Mouse (Mus musculus) spleen, embryonic (tissue): ENCODE results near the gene Mcm7.
"Not testable (repeated sequence)": the region's sequence is repeated elsewhere in the genome, so short reads cannot be mapped to it uniquely, and the experiment has no call there.

Source experiments
- CTCF ChIA-PET: fragments of 350-600 bp; sonication (Branson Sonifier 250); formaldehyde crosslinking; loops from one replicate; lab custom pipeline; 2022; lab: Charles Lee

The Mcm7 gene

DNA sequence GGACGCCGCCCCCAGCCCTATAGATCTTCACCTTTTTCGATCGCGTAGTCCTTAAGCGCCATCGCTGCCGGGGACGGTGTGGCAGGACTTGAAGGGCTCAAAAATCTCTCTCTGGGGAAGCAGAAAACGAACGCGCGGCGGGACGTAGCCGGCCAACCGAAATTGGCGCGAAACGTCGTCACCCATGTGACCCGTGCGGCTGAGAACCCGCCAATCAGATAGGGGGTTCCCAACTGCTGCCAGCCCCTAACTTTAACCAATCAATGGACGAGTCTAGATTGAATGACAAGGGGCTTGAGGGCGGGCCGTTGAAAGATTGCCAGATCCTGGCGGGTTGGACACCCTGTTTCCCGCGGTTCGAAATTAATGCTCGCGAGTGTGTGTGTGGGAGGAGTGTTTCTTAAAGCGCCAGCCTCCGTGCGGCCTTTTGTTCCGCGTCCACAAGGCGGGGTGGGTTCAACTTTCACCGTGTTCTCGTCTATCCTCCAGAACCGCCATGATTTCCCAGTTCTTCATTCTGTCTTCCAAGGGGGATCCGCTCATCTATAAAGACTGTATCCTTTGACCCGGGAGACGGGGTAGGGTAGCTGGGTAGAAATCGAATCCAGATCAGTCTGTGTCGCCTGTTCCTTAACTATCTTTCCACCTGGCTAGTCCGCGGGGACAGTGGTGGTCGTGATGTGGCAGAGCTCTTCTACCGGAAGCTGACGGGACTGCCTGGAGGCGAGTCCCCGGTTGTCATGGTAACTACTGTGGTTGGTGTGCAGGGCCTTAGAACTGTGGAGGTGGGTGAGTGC lies at the start of gene Mcm7, which contains the start of gene Ap4m1:
Gene Mcm7 (minus strand): TSS at position 728 of the 797 bp plus-strand sequence.
Gene Ap4m1 (plus strand): TSS at position 308 of the 797 bp plus-strand sequence.
- CTCF ChIA-PET, result no interaction called here

- CTCF ChIA-PET, result interaction anchor here (0.7 kb wide), 1 partner anchor 49 kb away, joined by 3 read pairs; no protein-coding TSS in a partner anchor
Observed at GRCm38 (mm10) chr5:138219864-138220263, 47.6 kb upstream of the Mcm7 start.

DNA sequence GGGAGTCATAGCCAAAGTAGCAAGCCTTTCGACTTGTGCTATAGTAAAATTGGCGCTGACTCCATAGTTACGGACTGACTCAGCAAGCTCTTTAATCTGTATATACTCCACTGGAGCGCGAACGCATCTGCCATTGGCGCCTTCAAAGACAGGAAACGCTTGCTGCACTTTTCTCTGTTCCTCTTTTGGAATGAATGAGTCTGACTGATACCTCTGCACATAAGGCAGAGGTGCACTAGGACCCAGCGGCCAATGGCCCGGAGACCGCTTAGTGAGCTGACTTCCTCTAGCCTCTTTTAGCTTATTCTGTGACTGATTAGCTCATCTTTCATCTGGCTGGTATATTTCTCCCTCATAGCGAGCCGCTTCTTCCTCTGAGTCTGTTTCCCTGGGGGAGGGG lies 44.4 kb upstream of the Mcm7 start:
- CTCF ChIA-PET, result not testable (repeated sequence)

DNA sequence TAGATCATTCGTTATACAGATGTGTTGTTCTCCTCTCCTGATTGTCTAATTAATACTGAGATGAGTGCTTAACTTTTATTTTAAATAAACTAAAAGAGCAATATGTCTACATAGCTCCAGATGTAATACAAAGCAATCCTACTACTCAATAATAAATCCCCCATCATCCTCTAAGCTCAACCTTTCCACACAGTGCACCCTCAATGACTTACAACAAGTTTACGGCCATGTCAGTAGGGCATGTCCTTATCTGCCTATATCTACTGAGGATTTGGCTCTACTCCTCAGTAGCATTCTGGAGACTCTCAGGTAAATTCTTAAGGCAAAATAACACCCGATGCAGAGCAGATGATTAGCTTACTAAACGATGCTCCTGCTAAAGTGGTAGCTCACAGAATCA lies 35.7 kb upstream of the Mcm7 start:
- CTCF ChIA-PET, result interaction anchor here (0.7 kb wide), 1 partner anchor 911 kb away, joined by 3 read pairs; no protein-coding TSS in a partner anchor

GRCm38 (mm10) chr5:138207253-138207652 lies 35.0 kb upstream of the Mcm7 start:
- CTCF ChIA-PET, result no interaction called here

GRCm38 (mm10) chr5:138202086-138202485 lies 29.9 kb upstream of the Mcm7 start:
- CTCF ChIA-PET, result no interaction called here

DNA sequence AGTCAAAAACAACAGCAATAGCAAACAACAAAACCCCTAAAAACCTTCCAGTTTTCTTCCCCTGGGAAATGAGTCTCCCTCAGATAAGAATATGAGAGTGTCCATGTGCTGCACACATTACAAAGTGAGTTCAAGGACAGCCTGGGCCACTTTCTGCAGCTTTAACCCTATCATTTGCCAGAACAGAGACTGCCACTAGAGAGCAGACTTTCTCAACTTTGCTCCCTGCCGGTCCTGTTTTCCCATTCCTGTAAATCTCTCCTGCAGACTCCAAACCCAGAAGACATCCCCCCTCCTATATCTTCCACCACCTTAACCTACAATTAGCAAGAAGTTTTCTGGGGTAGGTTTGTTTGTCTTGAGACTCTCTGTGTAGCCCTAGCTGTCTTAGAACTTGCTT lies 27.4 kb upstream of the Mcm7 start:
- CTCF ChIA-PET, result no interaction called here

DNA sequence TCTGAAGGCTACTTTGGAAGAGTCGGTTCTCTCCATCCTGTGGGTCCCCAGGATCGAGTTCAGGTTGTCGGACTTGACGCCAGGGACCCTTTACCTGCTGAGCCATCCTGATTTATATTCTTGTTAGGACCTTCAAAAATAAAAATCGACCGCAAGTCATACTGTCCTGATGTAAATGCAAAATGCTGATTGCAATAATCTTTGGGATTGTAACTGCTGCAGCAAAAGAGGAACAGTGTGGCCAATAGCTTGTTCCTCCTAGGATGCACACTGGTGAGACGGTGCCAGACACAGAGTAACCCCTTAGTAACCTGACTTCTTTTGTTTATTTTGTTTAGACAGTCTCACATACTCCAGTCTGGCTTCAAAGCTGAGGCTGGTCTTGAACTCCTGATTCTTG lies 23.2 kb upstream of the Mcm7 start:
- CTCF ChIA-PET, result no interaction called here

DNA sequence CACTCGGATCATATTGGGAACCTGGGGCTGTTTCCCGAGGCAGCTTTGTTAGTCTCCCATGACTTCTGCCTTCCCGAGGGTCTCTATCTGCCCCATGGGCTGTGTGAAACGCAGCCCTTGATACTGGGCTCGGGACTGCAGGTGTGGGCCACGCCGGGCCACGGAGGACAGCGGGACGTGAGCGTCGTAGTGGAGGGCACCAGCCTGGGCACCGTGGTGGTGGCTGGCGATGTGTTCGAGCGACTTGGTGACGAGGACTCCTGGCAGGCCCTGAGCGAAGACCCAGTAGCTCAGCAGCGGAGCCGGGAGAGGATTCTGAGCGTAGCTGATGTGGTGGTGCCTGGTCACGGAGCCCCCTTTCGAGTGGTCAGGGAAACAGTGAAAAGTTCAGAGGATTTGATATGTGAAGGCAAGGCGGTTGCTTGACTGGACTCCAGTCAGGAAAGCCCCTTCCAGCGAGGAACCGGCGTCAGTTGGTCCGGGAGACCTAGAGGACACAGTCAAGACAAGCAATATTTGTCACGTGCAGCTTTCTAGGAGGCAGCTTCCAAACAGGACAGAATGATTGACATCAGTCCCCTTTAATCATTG lies 22.6 kb upstream of the Mcm7 start:
- CTCF ChIA-PET, result no interaction called here

DNA sequence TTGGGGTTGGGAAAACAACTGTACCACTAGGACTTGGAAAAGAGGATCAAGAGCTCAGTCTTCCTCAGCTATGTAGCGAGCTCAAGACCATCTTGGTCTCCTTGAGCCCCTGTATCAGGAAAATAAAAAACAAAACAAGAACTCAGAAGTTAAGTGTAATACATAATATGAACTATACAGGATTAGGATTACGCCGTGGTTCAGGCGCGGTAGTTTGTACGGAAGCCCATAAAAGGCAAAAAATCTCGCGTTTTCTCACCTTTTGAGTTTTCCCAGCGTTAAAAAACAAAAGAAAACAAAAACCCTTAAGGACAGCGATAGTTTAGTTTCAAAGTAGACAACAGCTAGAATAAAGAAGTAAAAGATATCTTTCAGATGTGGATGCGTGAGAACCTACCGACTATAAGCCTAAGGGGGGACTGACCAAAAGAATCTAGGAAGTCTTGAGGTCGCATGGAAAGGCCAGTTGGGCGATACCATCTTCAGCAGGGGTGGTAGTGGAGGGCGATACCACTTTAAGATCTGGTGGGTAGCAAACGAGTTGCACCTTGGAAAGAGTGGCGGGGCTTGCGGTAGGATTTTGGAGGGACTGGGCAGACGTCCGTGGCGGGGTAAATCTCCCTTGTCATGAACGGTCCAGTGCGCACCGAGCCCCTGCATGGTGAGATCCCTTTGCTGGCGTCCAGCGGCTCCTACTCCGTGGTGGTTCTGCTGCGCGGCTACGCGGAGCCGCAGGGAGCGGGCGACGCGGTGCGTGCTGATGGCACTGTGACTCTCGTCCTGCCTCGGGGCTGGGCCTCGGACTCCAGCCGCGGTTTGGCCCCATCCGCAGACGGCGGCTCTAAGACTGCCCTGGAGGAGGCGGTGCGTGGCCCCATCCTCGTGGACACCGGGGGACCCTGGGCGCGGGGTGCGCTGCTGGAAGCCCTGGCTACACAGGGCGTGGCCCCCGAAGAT lies 21.8 kb upstream of the Mcm7 start, which contains the start of gene Mblac1:
Gene Mblac1 (plus strand): TSS at position 544 of the 957 bp plus-strand sequence.
- CTCF ChIA-PET, result interaction anchor here (0.5 kb wide), 1 partner anchor 42 kb away, joined by 5 read pairs; no protein-coding TSS in a partner anchor

GRCm38 (mm10) chr5:138187661-138188306 lies 15.6 kb upstream of the Mcm7 start:
- CTCF ChIA-PET, result interaction anchor here (0.5 kb wide), 1 partner anchor 71 kb away, joined by 4 read pairs; no protein-coding TSS in a partner anchor

- CTCF ChIA-PET, result interaction anchor here (0.5 to 0.6 kb wide), 2 partner anchors 12 to 71 kb away, joined by 3 to 4 read pairs; no protein-coding TSS in a partner anchor
Observed at GRCm38 (mm10) chr5:138186950-138187638, 14.9 kb upstream of the Mcm7 start, which contains the start of the genes Taf6 and Cnpy4. TSS of gene Taf6 (minus strand) at chr5:138187451. TSS of gene Cnpy4 (plus strand) at chr5:138187485.

DNA sequence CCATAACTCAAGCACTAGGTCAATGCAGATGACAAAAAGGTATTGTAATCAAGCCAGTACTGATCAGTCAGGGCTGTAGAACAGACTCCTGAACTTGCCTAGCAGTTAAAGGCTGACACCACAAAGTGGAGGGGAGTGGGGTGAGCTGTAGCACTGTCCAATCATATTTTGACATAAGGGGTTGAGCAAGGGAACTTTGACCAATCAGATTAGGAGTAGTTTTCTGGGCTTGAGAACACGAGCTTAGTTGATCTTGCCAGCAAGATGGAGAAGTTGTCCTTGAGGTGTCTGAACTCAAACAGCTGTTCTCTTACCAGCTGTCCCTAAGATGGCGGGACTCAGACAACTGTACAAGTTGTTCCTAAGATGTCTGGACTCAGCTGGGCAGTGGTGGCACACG lies 995 bp upstream of the Mcm7 start:
- CTCF ChIA-PET, result no interaction called here

- CTCF ChIA-PET, result no interaction called here
Observed at GRCm38 (mm10) chr5:138170936-138171561, 1.2 kb downstream of the Mcm7 start.

DNA sequence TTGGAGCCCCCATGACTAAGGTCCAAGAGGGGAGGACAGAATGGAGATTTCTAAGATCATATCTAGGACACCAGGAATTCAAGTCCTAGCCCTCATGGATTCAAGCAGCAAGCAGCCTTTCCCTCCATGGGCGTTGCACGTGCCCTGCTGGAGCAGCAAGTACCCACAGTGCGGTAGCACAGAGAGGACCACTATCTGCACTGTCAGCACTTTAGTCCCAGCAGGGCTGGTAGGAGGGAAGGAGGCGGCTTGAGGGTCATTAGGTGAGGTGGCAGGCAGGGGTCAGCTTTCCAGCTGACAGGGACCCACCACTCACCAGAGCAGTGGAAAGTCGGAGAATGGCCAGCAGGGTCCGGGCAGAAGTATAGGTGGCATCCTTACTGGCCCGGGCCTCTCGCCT lies 6.6 kb downstream of the Mcm7 start:
- CTCF ChIA-PET, result no interaction called here

DNA sequence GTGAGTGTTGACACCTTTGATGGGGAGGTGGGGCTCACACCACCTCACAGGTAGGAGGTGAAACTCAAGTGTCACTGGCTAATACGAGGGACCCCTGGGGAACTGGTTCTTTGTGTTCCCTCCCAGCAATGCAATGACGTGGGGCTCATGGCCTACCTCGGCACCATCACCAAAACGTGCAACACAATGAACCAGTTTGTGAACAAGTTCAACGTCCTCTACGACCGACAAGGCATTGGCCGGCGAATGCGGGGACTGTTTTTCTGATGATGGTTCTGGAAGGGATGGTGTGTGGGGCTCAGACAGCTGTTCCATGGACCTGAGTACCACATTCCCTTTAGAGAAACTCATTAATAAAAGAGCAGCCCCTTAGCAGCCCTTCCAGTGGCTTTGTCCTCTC lies 8.6 kb downstream of the Mcm7 start:
- CTCF ChIA-PET, result no interaction called here

- CTCF ChIA-PET, result no interaction called here
Observed at GRCm38 (mm10) chr5:138163046-138163445, 9.2 kb downstream of the Mcm7 start.

- CTCF ChIA-PET, result no interaction called here
Observed at GRCm38 (mm10) chr5:138160842-138161665, 11.2 kb downstream of the Mcm7 start, which contains the start of gene Cops6. TSS of gene Cops6 (plus strand) at chr5:138161071.
